Mouse (Mus musculus): ENCODE results near the gene Mia3.

GRCm38 (mm10) chr1:183296465-183296864 is 72.9 kb downstream of the Mia3 start, which contains the start of gene Aida:
- no peak for TF ChIP-seq CTCF (IDR thresholded peaks at IDR 0.05; ENCODE audit: low read depth, low read length)
- no peak for TF ChIP-seq POLR2A (IDR thresholded peaks at IDR 0.05; ENCODE audit: extremely low read depth, insufficient read depth, low read length)

All from liver, adult 2 months (tissue).